Mouse (Mus musculus) erythroblast, embryonic 14.5 days (primary cell): Measurements from ENCODE around the gene Lrpprc.

Source experiments
- GATA1 ChIP-seq: IDR thresholded peaks from 2 replicates; pipeline ENCODE4 v1.6.1; 2012; ENCODE audit warnings: low read length, inconsistent platforms, mixed read lengths
- TAL1 ChIP-seq: IDR thresholded peaks from 3 replicates; pipeline ENCODE4 v1.6.1; 2012; ENCODE audit warnings: low read length, inconsistent platforms, mixed read lengths

- TF ChIP-seq TAL1: no peak
- no peak for TF ChIP-seq GATA1
These were observed 47.2 kb upstream of the Lrpprc start for GRCm38 (mm10) chr17:84837780-84838179.
